Mouse (Mus musculus) hindbrain, embryonic 11.5 days (tissue): ENCODE measurements around the gene Gm26566. TPM values are rescaled to one million over a fixed set of nuclear protein-coding genes. Genes with fewer than 3 reads are reported as not detected.

Source experiments
- ATAC-seq: fragments of 200-750 bp; cut with Nextera tagmentation; 2 replicates; pipeline ENCODE4 v1.8.0; 2017; ENCODE audit warnings: mild to moderate bottlenecking, moderate TSS enrichment, moderate library complexity; ENCODE audit not compliant: low FRiP score
- DNase-seq: peaks from one replicate; pipeline ENCODE4 v3.0.0-alpha.2; 2015; ENCODE audit warnings: low spot score
- H3K27ac ChIP-seq: fragments of 300-500 bp; sonication (generic); 2 replicates; pipeline ENCODE4 v1.5.1; 2014; ENCODE audit warnings: mild to moderate bottlenecking, low read depth, low read length
- H3K27me3 ChIP-seq: fragments of 300-500 bp; sonication (generic); 2 replicates; pipeline ENCODE4 v1.6.1; 2014; ENCODE audit warnings: mild to moderate bottlenecking, low read length, moderate library complexity, mixed read lengths; ENCODE audit not compliant: control insufficient read depth, insufficient read depth
- H3K36me3 ChIP-seq: fragments of 300-500 bp; sonication (generic); 2 replicates; pipeline ENCODE4 v1.6.1; 2014; ENCODE audit warnings: mild to moderate bottlenecking, low read length, moderate library complexity, mixed read lengths; ENCODE audit not compliant: control insufficient read depth, insufficient read depth
- H3K4me1 ChIP-seq: fragments of 300-500 bp; sonication (generic); replicated peaks from 2 replicates; pipeline ENCODE4 v1.6.1; 2014; ENCODE audit warnings: low read length, mixed read lengths; ENCODE audit not compliant: control insufficient read depth, insufficient read depth
- H3K4me2 ChIP-seq: fragments of 300-500 bp; sonication (generic); replicated peaks from 2 replicates; pipeline ENCODE4 v1.6.1; 2014; ENCODE audit warnings: mild to moderate bottlenecking, low read depth, low read length
- H3K4me3 ChIP-seq: fragments of 300-500 bp; sonication (generic); 2 replicates; pipeline ENCODE4 v1.5.1; 2014; ENCODE audit warnings: low read depth, low read length
- H3K9ac ChIP-seq: fragments of 300-500 bp; sonication (generic); 2 replicates; pipeline ENCODE4 v1.6.1; 2014; ENCODE audit warnings: low read depth, low read length
- H3K9me3 ChIP-seq: fragments of 300-500 bp; sonication (generic); 2 replicates; pipeline ENCODE4 v1.6.1; 2016; ENCODE audit warnings: low read length; ENCODE audit not compliant: control insufficient read depth
- WGBS: fragments of 180-500 bp; shearing (Covaris S2); extraction: QIAGEN DNeasy Blood & Tissue Kit; methylation state at CpG from one replicate; pipeline ENCODE4 v1.1.7; 2014; 5-methylcytosine and 5-hydroxymethylcytosine counted together
- polyA plus RNA-seq: library from polyadenylated mRNA; unstranded; fragments of >200 nt; fragmentation: Nextera tagmentation; extraction: Ambion mirVana; gene quantifications from 2 replicates; pipeline ENCODE4 v1.2.1, GENCODE M21; 2014

Gene Gm26566
- polyA plus RNA-seq, 1 experiment from 2014 or later = 0.77 TPM

DNA sequence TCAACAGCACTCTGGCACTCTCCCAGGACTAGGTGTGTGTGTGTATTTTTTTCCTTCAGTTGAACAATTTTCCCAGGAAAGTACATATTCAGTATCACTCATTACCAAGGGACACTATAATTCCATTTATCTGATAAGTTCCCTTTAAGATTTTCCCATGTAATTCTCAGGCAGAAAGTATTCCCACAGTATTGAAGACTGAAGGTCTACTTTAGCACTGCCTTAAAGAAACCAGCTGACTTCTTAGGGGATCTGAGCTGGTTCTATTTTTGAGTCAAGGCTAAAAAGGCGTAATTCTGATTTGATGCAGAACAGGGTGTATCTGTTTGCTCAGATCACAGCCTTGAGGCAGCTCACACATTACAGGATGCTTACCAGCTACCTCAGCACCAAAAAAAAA lies 2.9 kb upstream of the Gm26566 start:
- 83% methylated on average over 1 of the region's 1 CpGs for WGBS
- ATAC-seq (no peak), DNase-seq (no peak)
- Histone ChIP-seq H3K9me3 (no peaks in the 10 kb centered on the region), H3K9ac (no peak overlapping the region), H3K4me1 (peaks cover 2% of the 10 kb centered on the region; the same call in 1 of the 2 replicates), H3K27ac (no peak overlapping the region), H3K4me2 (peak overlapping the region; percentile 31), H3K4me3 (peak overlapping the region; percentile 8; the same call in 1 of the 2 replicates), H3K36me3 (no peaks in the 10 kb centered on the region), H3K27me3 (no peaks in the 10 kb centered on the region)

DNA sequence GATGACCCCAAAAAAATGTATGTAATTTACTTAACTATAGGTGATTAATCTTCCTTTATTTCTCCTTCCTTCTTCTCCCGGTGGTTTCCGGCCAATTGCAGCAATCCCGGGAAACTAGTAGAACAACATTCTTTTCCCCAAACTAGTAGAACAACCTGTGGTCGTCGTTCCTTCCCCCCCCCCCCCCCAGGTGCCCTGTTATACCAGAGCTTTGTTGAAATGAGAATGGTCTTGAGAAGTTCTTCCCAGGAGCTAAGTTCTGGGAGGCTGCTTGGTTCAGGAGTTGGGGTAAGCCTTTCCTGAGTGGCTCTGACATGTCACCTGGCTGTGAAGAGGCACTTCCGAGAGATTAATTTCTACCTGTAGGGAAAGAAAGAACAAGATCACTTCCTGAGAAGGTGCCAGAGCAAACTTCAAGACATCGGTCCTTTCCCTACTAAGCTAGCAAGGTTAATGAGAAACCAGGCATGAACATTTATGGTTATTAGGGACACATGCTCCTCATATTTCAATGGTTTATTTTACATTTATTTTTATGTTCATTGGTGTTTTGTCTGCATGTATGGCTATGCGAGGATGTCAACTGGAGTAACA lies 2.0 kb downstream of the Gm26566 start:
- Histone ChIP-seq H3K27me3 (no peaks in the 10 kb centered on the region), H3K9ac (no peak overlapping the region), H3K9me3 (no peaks in the 10 kb centered on the region), H3K36me3 (no peaks in the 10 kb centered on the region), H3K4me2 (no peak overlapping the region), H3K27ac (no peak overlapping the region), H3K4me3 (no peak overlapping the region), H3K4me1 (peaks cover 2% of the 10 kb centered on the region; the same call in 1 of the 2 replicates)
- ATAC-seq (no peak), DNase-seq (no peak)
- 65% methylated on average over 8 of the region's 8 CpGs for WGBS

DNA sequence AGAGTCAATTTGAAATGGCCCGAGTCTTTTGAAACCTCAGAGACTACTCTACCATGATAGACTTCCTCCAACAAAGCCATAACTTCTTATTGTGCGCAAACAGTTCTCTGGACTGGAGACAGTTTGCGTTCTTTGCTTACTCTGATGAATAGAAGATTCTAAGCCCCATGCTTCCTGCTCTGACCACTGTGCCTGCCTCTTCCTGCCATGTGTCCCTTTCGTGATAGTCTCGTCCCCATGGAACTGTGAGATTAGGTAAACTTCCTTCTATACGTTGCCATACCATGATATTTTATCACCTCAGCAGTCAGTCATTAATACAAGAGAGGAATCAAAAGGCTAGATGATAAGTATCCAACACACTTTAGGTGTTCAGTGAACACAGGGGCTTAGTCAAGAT lies 5.1 kb downstream of the Gm26566 start:
- no peak overlapping the region for H3K4me3 ChIP-seq
- H3K9me3 ChIP-seq = no peaks in the 10 kb centered on the region
- H3K4me1 ChIP-seq = no peaks in the 10 kb centered on the region
- H3K27ac ChIP-seq = no peak overlapping the region
- H3K4me2 ChIP-seq = no peak overlapping the region
- no peaks in the 10 kb centered on the region for H3K36me3 ChIP-seq
- ATAC-seq (no peak), DNase-seq (no peak)
- WGBS = 84% methylated on average over 6 of the region's 6 CpGs
- no peaks in the 10 kb centered on the region for H3K27me3 ChIP-seq
- H3K9ac ChIP-seq = no peak overlapping the region

DNA sequence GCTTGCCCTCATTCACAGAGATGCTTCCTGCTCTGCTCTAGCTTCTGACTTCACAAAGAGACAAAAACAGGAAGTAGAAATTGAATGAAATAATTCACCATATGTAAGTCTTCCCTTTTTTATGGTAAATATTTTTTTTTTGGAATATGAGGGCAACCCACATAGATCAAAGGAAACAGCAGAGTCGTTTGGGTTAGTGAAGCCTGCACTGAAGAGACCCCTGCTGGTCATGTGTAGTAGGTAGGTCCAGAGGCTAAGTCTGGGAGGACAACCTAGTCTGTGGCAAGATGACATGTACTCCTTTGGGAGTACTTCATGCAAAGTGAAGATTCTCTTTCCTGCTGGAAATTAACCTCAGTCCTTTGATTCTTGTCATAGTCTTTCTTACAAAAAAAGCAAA lies 5.7 kb downstream of the Gm26566 start:
- WGBS = 0% methylated on average over 1 of the region's 1 CpGs
- Histone ChIP-seq H3K36me3 (no peaks in the 10 kb centered on the region), H3K9me3 (no peaks in the 10 kb centered on the region), H3K4me2 (no peak overlapping the region), H3K4me1 (no peaks in the 10 kb centered on the region), H3K27me3 (no peaks in the 10 kb centered on the region), H3K4me3 (no peak overlapping the region), H3K27ac (no peak overlapping the region), H3K9ac (no peak overlapping the region)
- ATAC-seq = no peak
- DNase-seq = no peak

DNA sequence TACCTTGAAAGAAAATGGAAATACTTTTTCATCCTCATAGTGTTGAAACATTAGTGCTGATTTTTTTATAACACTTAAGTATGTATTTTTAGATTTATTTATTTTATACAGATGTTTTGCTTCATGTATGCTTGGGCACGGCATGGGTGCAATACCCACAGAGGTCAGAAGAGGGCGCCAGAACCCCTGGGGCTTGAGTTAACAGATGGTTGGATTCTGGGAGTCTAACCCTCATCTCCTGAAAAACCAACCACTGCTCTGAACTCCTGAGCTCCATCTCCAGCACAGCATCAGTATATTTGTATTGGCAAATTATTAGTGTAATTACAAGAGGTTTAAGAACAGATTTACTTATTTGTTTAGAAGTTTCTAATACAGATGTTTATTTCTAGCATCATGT lies 16.9 kb downstream of the Gm26566 start:
- H3K9ac ChIP-seq = no peak overlapping the region
- H3K4me1 ChIP-seq = no peaks in the 10 kb centered on the region
- no peaks in the 10 kb centered on the region for H3K36me3 ChIP-seq
- no peak overlapping the region for H3K27ac ChIP-seq
- H3K4me2 ChIP-seq = no peak overlapping the region
- 5% methylated on average over 2 of the region's 2 CpGs for WGBS
- H3K9me3 ChIP-seq = no peaks in the 10 kb centered on the region
- no peak overlapping the region for H3K4me3 ChIP-seq
- DNase-seq (peak; percentile 87), ATAC-seq (no peak)
- H3K27me3 ChIP-seq = no peaks in the 10 kb centered on the region

DNA sequence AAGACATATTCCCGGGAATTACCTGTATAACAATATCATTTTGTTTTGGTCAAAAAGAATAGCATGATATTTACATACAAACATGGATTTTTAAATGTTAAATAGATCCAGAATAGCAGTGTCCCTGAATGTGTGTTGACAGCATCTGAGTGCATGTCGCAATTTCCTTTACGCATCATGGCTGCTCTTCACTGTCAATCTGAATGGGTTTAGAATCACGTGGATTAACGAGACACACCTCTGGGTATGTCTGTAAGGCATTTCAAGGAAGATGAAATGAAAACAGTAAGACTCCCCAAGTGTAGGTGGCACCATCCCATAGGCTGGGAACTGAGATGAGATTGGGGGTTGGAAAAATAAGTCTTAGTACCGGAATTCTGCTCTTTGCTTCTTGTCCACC lies 17.4 kb downstream of the Gm26566 start:
- 90% methylated on average over 6 of the region's 6 CpGs for WGBS
- Histone ChIP-seq H3K4me1 (no peaks in the 10 kb centered on the region), H3K9ac (no peak overlapping the region), H3K4me2 (no peak overlapping the region), H3K9me3 (no peaks in the 10 kb centered on the region), H3K27ac (no peak overlapping the region), H3K27me3 (no peaks in the 10 kb centered on the region), H3K36me3 (no peaks in the 10 kb centered on the region), H3K4me3 (no peak overlapping the region)
- DNase-seq = no peak
- ATAC-seq = no peak

DNA sequence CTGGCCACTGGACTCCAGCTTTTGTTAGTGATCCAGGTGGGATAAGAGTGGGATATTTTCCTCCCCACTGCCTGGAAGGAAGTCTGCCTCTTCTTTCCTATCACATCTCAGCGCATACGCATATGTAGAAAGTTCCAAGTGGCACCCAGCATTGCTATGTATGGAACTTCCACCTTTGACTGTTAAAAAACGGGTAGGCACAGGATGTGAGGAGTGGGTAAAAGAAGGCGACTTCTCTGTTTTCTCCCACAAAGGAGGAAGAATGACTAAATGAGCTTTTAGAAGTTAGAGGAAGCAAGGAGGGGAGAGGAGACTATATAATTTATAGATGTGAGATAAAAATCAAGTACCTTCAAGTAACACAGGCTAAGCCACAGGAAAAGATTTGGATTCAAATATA lies 19.8 kb downstream of the Gm26566 start:
- Histone ChIP-seq H3K4me2 (no peak overlapping the region), H3K9ac (no peak overlapping the region), H3K9me3 (no peaks in the 10 kb centered on the region), H3K36me3 (no peaks in the 10 kb centered on the region), H3K4me1 (no peaks in the 10 kb centered on the region), H3K27me3 (no peaks in the 10 kb centered on the region), H3K27ac (no peak overlapping the region), H3K4me3 (no peak overlapping the region)
- no peak for ATAC-seq
- no peak for DNase-seq
- WGBS = 93% methylated on average over 4 of the region's 4 CpGs

DNA sequence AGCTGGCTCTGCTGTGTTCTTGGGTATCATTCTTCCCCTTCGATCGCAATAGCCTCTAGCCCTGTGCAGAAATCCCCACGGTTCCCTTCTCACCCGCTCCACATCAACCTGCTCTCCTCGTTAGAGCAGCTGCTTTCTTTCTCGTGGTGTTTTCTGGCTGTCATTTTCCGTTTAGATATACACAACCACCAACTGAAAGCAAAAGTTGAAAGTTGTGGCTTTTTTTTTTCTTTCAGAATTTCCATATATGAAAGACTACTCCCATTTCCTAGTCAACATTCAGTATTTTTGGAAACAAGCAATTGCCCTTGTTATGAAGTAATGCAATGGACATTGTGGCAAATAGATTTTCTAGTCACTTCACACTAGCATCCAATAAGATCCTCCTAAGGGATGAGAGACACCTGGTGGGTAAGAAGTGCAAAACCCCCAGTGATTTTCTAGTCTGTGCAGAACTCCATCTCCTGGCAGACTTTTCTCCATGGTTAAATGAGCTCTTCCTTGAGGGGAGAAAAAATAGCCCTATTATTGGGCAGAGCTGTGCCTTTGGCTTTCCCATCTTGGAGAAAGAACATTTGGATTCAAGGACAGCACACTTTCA lies 21.3 kb downstream of the Gm26566 start:
- H3K36me3 ChIP-seq = no peaks in the 10 kb centered on the region
- no peaks in the 10 kb centered on the region for H3K4me1 ChIP-seq
- no peak overlapping the region for H3K27ac ChIP-seq
- 82% methylated on average over 7 of the region's 7 CpGs for WGBS
- H3K9me3 ChIP-seq = no peaks in the 10 kb centered on the region
- no peak for DNase-seq
- H3K27me3 ChIP-seq = no peaks in the 10 kb centered on the region
- H3K9ac ChIP-seq = no peak overlapping the region
- no peak overlapping the region for H3K4me3 ChIP-seq
- no peak for ATAC-seq
- no peak overlapping the region for H3K4me2 ChIP-seq

DNA sequence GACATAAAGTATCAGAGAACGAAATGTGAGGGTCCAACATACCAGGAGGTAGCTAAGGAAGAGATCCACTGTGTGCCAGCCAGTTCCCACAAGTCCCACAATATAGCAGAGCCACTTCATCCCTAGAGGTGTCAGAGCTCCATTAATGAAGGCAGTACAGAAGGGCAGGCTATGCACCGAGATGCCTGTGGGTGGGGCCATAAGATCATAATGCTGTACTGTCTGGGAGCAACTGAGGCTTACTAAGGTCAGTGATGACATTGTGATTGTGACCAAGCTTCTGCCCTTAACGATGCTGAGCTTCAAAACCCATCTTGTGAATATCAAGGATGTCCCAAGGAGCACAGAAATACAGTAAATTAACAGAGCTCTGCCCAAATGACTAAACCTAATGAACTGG lies 22.6 kb downstream of the Gm26566 start:
- Histone ChIP-seq H3K27ac (no peak overlapping the region), H3K36me3 (no peaks in the 10 kb centered on the region), H3K27me3 (no peaks in the 10 kb centered on the region), H3K9me3 (no peaks in the 10 kb centered on the region), H3K4me3 (no peak overlapping the region), H3K4me1 (no peaks in the 10 kb centered on the region), H3K9ac (no peak overlapping the region), H3K4me2 (no peak overlapping the region)
- no peak for ATAC-seq
- DNase-seq = no peak
- WGBS = 80% methylated on average over 3 of the region's 3 CpGs
